Mouse (Mus musculus): ENCODE data around the gene Npy.
A peak's percentile ranks its signal among the peaks of the same experiment; 100 is the strongest.

Npy gene

GRCm38 (mm10) chr6:49821961-49822870, at the start of gene Npy:
Gene Npy (plus strand): TSS chr6:49822710.
- peak; percentile 9 for DNase-seq

GRCm38 (mm10) chr6:49775006-49775405, 47.5 kb upstream of the Npy start:
- DNase-seq = no peak

- no peak for DNase-seq
Observed at GRCm38 (mm10) chr6:49778109-49778508, 44.4 kb upstream of the Npy start.

GRCm38 (mm10) chr6:49778729-49779128, 43.8 kb upstream of the Npy start:
- no peak for DNase-seq

GRCm38 (mm10) chr6:49779606-49780005, 42.9 kb upstream of the Npy start:
- no peak for DNase-seq

GRCm38 (mm10) chr6:49780846-49781400, 41.6 kb upstream of the Npy start:
- DNase-seq = no peak

- DNase-seq = no peak
Observed at GRCm38 (mm10) chr6:49781852-49782251, 40.7 kb upstream of the Npy start.

GRCm38 (mm10) chr6:49782679-49783078, 39.8 kb upstream of the Npy start:
- DNase-seq = no peak

- DNase-seq = peak; percentile 40
Observed at GRCm38 (mm10) chr6:49792524-49792923, 30.0 kb upstream of the Npy start.

- no peak for DNase-seq
Observed at GRCm38 (mm10) chr6:49804105-49804504, 18.4 kb upstream of the Npy start.

GRCm38 (mm10) chr6:49808076-49808475, 14.4 kb upstream of the Npy start:
- DNase-seq = no peak

- DNase-seq = no peak
Observed at GRCm38 (mm10) chr6:49817183-49817582, 5.3 kb upstream of the Npy start.

- no peak for DNase-seq
Observed at GRCm38 (mm10) chr6:49817625-49818024, 4.9 kb upstream of the Npy start.

- DNase-seq = no peak
Observed at GRCm38 (mm10) chr6:49822871-49823230, 341 bp downstream of the Npy start.

- no peak for DNase-seq
Observed at GRCm38 (mm10) chr6:49823371-49823770, 861 bp downstream of the Npy start.

GRCm38 (mm10) chr6:49823821-49824220, 1.3 kb downstream of the Npy start:
- DNase-seq = no peak

- no peak for DNase-seq
Observed at GRCm38 (mm10) chr6:49831579-49831978, 9.1 kb downstream of the Npy start.

- DNase-seq = no peak
Observed at GRCm38 (mm10) chr6:49856830-49857229, 34.3 kb downstream of the Npy start.

GRCm38 (mm10) chr6:49867571-49867970, 45.1 kb downstream of the Npy start:
- no peak for DNase-seq

- DNase-seq = no peak
Observed at GRCm38 (mm10) chr6:49871071-49871470, 48.6 kb downstream of the Npy start.

GRCm38 (mm10) chr6:49873556-49873955, 51.0 kb downstream of the Npy start:
- DNase-seq = peak; percentile 35

- DNase-seq = no peak
Observed at GRCm38 (mm10) chr6:49875160-49875559, 52.6 kb downstream of the Npy start.

- no peak for DNase-seq
Observed at GRCm38 (mm10) chr6:49875791-49876190, 53.3 kb downstream of the Npy start.
